Mouse (Mus musculus) heart, postnatal 36 days (tissue): ENCODE data around the gene R3hdm2. TPM values are rescaled to one million over a fixed set of nuclear protein-coding genes. Genes with fewer than 3 reads are reported as not detected.

ENCODE experiments used
- DNase-seq, 2 experiments: peaks; one replicate each; pipeline ENCODE4 v3.0.0; 2021 to 2022
- intact Hi-C: fragments of 180-260 bp; cut with DNase I; formaldehyde crosslinking; loops from one replicate; pipeline ENCODE4 v1.15.1; 2025
- total RNA-seq, 2 experiments: library from RNA; stranded (reverse); gene quantifications; 2 replicates each; pipeline ENCODE4 v1.2.3; 2021

The R3hdm2 gene
- total RNA-seq, 2 experiments from 2014 or later, result 150 to 169 TPM

DNA sequence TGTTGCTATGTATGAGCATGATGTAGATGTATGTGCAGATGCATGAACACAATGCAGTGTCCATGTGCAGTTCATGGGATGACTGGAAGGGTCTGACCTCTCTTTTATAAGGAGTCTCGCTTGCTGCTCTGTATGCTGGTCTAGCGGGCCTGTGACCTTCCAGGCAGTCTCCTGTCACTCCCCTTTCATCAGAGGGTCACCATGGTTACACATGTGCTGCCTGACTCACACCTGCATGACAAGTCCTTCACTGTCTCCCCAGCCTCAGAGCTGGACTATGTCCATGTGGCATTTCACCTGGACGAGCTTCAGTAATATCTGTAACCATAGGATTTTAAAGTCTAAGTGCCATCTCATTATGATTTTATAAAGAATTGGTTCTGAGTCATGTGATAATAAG lies 34.0 kb downstream of the R3hdm2 start:
- intact Hi-C loops, result no loop called here
- no peak for DNase-seq

DNA sequence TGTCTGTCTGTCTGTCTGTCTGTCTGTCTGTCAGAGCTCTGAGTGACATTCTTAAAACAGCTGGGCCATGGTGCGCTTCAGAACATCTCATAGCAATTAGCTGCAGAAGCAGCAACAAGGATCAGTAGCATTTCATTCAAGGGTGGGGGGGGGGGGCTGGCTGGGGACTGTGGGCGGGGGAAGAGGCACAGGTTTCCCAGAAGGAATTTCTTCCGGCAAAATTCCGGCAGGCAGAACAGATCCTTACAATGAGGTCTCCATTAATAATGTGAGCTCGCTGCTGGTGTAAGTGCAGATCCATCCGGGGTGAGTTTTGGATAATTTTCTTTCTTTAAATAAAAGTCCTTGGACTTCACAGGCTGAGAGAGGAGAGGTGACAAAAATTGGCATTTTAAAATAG lies 40.0 kb downstream of the R3hdm2 start:
- intact Hi-C loops, result no loop called here
- no peak for DNase-seq

DNA sequence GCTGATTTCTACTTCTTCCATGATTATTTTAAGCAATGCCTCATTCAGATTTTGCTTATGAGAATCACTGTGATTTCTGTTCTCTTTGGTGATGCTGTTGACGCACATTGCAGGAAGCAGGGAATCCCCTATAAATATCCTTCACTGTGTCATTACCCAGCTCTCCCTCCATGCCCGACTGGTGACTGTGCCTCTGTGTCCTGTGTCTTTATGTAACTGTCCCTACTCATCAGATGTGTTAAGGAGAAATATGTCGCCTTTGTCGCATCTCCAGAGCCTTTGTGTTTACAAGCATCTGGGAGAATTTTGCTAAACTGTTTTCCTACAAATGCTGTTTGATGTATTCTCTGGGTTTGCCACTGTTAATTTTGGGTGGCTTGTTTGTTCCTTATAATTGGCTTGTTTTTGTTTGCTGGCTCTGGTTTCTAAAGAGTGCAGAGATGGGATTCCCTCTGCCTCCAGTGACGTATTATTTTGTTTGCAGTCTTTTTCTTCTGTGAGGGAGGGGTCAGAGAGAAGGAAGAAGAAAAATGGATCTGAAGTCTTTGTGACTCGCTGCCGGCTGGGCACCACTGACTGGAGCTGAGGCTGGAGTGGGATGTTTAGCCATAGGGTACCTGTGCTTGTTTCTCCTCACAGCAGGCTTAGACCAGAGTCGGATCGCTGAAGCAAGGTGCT lies 40.7 kb downstream of the R3hdm2 start:
- intact Hi-C loops, result no loop called here
- DNase-seq, result no peak

DNA sequence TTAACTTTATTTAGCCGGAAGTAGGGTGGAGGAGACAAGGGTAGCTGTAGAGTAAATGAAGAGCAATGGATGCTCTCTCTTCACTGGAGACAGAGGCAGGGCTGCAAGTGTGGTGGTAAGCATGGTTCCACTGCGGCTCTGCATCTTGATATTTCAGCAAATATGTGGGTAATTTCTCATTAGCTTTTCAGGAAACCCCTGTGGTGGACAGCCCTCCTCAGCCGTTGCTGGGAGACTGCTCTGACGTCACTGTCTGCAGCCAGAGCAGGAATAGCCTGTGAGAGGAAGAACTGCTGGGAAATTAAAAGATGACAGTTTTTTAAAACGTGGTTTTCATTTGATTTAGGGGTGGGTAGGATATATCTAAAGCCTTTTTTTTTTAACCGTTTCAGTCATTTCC lies 41.9 kb downstream of the R3hdm2 start:
- DNase-seq, result peak; percentile 56 to 59
- intact Hi-C loops, result no loop called here

DNA sequence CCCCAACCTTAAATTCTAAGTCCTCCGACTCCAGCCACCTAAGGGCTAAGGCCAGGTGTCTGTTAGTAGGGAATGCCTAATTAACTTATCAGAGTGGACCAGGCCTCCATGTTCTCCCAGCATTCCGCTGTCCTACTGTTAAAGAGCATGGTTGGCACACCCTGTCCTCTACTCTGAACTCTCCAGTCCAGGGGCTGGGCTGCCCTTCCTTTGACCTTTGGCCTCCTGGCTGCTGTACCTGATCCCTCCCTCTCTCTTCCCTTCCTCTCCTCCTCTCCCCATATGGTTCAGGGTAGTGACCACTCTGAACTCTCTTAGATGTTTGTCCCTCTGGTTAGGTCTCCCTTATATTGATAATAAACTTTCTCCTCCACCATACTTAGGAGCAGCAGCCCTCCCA lies 45.7 kb downstream of the R3hdm2 start:
- intact Hi-C loops, result no loop called here
- no peak for DNase-seq

DNA sequence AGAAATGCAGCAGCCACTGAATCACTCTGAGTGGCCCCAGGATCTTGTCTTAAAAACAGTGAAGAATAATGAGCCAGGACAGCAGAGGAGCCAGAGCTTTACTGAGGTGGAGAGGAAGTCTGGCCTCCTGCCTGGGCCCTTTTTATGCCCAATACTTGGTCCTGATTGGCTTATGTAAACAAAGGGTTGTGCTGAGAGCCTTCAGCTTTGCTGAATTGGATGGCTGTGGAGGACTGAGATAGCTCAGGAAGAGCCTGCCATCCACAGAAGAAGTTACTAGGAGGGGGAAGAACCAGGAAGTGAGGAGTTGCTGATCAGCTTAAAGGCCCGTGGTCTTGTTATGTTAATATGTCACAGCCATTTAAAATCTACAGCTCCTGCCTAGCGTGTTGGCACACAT lies 46.5 kb downstream of the R3hdm2 start:
- intact Hi-C loops, result no loop called here
- DNase-seq, result peak; percentile 25 to 41

DNA sequence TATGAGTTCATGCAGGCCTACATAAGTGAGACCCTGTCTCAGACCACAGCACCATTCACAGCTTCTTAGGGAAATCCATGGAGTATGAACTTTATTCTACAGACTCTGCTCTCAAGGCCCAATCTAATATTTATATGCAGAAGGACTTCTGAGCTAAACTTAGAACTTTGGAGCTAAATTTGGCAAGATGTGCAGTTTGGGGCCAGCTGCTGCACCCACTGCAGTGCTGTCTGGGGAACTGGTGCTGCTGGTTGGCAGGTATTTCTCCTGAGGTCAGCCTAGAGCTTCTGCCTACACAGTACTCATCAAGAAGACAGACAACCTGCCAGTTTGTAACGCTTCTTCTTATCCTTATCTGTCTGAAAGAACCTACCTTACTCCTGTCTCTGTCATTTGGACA lies 47.0 kb downstream of the R3hdm2 start:
- peak in 1 of 2 experiments; percentile 18 for DNase-seq
- intact Hi-C loops, result no loop called here

DNA sequence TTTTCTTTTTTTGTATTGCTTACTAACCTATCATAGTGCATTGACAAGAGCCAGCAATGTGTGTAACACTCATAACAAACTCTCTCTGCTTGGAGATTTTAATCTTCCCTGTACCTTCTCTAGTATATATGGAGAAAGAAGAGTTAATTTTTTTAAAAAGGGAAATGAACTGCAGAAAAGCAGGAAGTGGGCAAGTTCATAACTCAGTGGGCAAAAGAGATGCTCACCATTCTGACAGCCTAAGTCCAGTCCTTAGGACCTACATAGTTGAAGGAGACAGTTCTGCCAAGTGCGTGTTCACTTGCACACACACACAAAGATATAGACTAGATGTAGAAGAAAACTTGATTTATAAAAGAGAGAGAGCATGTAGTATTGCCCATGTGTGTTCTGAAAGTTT lies 47.9 kb downstream of the R3hdm2 start:
- no peak for DNase-seq
- intact Hi-C loops, result no loop called here

DNA sequence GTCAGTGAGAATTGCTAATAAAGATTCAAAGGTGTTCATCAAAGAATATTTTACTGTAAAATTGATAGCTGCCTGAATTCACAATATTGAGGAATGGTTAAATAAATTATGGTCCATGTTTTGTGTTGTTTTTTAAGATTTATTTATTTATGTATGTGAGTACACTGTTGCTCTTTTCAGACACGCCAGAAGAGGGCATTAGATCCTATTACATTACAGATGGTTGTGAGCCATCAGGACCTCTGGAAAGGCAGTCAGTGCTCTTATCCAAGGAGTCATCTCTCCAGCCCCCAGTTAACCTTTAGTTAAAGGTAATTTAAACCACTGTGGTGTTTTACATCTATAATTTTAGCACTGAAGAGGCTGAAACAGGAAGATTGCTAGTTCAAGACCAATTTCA lies 49.4 kb downstream of the R3hdm2 start:
- intact Hi-C loops, result no loop called here
- DNase-seq, result no peak

DNA sequence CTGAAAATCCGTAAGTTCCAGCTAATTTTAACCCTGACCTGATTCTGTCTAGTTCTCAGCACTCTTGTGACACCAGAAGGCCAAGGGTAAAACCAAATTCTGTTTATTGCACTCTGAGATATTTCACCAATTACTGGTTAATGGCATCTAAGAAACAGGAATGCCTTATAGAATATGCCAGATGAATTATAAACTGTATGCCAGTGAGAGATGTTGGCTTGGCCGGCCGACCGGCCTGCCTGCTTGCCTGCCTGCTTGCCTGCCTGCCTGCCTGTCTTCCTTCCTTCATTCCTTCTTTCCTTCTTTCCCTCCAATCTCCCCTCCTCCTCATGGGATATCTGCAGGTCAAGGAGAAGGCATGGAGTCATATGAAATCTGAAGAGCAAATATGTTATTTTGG lies 52.3 kb downstream of the R3hdm2 start:
- intact Hi-C loops, result no loop called here
- no peak for DNase-seq

DNA sequence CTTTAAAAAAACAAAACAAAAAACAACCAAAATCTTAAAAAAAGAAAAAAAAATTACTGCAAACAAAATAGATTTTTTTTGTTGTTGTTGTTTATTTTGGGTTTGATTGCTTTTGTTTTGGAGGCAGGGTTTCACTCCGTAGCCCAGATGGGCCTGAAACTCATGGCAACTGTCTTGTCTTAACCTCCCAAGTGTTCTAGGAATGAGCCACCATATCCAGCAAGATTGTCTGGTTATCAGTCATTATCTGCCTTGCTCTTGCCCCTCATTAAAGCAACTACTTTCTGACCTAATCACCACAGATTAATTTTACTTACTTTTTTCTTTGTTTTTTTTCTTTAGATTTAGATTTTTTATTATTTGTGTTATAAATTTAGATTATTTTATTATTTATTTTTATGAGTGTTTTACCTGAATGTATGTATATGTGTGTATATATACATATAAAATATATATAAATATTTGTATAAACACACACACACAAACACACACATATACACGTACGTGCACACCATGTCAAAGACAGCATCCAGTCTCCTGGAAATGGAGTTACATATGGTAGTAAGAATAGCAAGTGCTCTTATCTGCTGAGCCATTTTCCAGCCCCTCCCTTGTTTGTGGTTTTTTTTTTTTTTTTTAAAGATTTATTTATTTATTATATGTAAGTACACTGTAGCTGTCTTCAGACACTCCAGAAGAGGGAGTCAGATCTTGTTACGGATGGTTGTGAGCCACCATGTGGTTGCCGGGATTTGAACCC lies 57.4 kb downstream of the R3hdm2 start:
- DNase-seq, result no peak
- intact Hi-C loops, result loop anchor here (5.0 kb wide), 1 partner anchor 85 kb away; the partner anchor contains the start of gene Inhbe

DNA sequence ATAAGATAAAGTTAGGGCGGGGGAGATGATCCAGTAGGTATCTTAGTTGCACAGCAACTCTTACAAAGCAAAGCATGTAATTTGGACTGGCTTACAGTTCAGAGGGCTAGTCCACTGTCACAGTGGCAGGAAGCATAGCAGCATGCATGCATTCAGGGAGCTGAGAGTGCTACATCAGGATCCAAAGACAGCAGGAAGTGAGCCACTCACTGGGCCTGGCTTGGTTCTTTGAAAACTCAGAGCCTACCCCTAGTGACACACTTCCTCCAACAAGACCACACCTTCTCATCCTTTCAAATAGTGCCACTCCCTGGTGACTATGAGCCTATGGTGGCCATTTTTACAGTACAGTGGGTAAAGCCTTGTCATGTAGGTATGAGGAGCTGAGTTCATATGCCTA lies 73.6 kb downstream of the R3hdm2 start:
- no peak for DNase-seq
- intact Hi-C loops, result loop anchor here (5.0 kb wide), 1 partner anchor 101 kb away; the partner anchor contains the start of gene Inhbe

DNA sequence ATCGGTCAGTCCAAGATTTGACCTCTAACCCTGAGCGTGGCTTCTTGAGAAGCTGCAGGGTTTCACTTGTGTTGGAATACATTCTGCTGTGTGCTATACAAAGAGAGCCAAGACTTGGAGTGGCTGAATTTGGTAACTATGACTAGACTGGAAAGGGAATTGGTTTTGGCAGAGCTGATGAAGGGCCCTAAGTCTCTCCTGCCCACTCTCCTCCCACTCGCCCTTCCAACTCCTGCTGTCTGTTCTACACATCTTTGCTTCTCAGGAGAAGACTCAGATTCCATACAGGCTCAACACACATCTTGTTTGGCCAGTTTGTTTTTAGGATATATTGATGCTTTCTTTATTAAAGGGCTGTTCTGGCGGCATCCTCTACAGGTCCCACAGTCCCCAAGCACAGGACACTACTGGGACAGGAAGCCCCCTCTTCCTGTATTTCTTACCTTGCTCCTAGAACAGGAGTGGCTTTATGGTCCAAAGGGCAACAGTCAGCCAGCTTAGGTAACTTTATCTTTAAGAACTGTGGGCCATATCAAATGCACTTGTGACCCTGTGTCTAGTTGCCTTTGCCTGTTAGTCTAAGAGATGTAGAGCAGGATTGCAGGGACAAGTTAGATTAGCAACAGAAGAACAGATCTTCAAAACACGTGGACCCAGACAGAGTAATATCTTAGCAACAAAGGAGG lies 82.4 kb downstream of the R3hdm2 start:
- no peak for DNase-seq
- intact Hi-C loops, result no loop called here

DNA sequence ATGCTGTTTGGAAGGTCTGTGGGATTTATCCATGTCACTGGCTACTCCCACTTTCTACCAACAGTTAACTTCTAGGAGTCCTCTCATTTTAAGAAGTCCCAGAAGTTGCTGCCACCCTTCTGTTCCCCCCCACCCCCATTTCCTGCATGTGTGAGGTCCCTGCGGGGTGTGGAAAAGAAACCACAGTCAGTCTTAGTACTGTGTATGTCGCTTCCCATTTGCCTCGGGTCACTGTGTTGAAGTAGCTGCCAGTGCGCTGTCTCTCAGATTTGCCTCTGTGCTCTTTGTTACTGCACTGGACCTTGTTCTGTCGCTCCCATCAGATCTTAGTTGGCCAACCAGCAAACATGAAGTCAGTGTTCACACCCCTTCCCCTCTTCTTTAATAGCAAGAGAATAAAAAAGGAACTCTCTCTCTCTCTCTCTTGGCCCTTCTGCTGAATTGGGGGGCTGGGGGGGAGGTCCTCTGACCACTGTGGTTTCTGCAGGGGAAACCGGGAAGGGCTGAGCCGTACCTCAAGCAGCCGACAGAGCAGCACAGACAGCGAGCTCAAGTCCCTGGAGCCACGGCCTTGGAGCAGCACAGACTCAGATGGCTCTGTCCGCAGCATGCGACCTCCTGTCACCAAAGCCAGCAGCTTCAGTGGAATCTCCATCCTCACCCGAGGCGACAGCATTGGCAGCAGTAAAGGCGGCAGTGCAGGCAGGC lies 91.3 kb downstream of the R3hdm2 start:
- no peak for DNase-seq
- intact Hi-C loops, result no loop called here

DNA sequence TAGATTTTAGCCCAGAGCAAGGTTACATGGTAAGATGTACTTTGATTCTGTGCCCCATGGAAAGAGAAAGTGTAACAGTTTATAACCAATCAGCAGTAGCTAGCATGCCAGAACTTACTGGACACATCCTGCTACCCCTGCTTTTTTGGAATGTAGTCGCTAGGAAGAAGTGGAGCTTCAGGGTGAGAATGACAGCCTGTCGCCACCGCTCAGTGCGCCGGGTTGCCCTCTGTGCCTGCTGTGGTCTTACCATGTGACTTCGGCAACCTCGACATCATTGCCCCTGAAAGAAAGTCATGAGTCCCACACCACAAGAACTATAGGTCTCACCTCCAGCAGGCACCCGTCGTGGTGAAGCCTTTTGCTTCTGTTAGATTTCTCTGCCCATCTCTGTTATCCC lies 92.6 kb downstream of the R3hdm2 start:
- intact Hi-C loops, result no loop called here
- DNase-seq, result no peak

DNA sequence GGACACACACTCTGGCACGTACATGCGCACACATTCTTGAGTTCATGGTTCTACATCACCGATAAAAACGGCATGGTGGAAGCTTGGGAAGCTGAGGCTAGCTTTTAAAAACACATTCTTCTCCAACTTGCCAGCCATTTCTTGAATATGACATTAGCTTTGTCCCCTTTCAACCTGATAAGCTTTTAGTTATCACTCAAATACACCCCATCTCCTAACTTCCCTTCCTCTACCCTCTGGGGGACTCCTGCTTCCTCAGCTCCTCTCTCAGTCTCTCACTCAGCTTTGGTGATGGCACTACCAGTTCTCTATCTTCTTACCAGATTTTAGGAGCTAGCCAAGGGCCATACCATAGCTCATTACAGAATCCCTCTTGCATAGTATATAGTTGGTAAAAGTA lies 95.0 kb downstream of the R3hdm2 start:
- no peak for DNase-seq
- intact Hi-C loops, result no loop called here

DNA sequence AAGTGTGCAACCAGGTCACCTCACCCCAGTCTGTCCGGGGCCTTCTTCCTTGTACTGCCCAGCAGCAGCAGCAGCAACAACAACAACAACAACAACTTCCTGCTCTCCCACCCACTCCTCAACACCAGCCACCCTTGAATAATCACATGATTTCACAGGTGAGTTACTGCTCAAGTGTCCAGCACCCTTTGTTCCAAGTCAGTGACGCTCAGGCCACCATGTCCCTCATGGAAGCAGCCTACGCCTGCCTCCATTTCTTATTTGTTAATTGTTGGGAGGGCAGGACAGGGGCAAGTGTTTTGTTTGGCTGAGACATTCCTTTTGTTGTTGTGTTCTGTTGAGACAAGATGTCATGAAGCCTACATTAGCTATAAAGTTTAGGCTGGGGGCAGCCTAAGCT lies 96.4 kb downstream of the R3hdm2 start:
- intact Hi-C loops, result no loop called here
- DNase-seq, result no peak

DNA sequence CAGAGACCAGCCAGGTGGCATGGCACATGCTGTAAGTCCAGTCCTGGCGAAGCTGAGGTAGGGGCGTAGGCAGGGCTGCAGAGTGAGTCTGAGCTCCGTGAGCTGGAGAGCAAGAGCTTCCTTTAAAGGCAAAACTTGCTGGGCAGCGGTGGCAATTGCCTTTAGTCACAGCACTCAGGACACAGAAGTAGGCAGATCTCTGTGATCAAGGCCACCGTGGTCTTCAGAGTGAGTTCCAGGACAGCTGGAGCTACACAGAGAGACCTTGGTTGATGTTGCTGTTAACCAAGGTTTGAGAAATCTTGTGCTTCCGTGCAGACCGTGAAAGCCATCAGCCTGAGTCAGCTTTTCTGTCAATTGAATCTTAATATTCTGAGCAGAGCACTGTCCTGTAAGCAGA lies 97.2 kb downstream of the R3hdm2 start:
- no peak for DNase-seq
- intact Hi-C loops, result no loop called here

DNA sequence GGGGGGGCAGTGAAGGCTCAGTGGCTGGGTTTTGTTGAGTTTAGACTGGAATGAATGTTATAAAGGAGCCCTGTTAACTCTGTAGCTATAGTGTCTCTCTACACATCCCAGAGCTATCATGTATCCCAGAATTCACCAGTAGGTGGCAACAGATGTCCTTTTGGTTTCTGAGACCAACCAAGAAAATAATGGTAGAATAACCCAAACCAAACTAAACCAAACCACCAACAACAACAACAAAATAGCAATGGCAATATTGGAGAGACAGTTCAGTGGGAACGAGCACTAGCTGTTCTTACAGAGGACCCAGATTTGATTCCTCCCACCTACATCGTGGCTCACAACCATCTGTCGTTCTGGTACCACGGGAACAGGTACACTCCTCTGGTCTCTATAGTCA lies 99.0 kb downstream of the R3hdm2 start:
- no peak for DNase-seq

DNA sequence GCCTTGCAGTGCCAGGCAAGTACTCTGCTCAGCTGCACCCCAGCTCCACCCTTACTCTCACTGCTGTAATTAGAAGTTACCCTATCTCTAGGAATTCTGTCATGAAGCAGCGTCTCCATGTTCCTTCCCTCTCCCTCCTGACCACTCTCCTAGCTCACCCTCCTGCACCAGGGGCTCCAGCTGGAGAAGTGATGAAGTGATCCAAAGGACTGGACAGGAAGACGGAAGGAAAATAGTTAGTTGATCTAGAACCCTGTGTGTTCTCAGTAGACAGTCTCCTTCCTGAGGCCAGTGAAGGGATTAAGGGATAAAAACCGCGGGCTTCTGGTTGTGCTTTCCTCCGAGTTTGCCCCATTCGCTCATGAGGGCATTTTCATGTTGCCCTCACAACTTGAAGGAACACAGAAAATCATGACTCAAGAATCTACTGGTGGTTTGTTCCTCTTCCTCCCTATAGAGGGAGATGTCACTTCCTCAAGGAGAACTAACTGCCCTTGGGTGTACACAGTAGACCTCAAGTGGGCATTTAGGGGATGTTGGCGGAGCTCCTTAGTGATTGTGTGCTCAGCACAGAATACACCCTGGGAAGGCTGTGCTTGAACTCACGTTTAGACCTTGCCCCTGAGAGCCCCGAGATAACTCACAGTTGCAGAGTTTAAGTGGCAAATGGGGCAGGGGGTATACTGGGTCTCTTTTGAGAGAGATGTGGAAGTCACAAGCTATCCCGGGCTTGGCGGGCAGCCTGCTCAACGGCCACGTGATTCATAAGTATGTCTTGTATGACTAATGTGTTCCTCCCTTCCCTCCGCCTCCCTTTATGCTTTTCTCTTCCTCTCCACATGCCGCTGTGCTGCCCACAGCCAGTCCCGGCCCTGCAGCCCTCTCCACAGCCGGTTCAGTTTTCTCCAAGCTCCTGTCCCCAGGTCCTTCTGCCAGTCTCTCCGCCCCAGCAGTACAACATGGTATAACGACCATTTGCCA lies 101.0 kb downstream of the R3hdm2 start:
- DNase-seq, result peak; percentile 48 to 49
- intact Hi-C loops, result no loop called here

More for the DNA sequence above, 99.0 kb downstream of the R3hdm2 start:
- intact Hi-C loops, result no loop called here
